Mouse (Mus musculus) stomach, postnatal 0 days (tissue): ENCODE results near the gene Calm5. TPM values are rescaled to one million over a fixed set of nuclear protein-coding genes. Genes with fewer than 3 reads are reported as not detected.

Experiments
- ATAC-seq: fragments of 200-750 bp; cut with Nextera tagmentation; 2 replicates; pipeline ENCODE4 v1.8.0; 2017; ENCODE audit not compliant: low FRiP score, low TSS enrichment
- DNase-seq: peaks from one replicate; pipeline ENCODE4 v3.0.0-alpha.2; 2016; ENCODE audit warnings: low spot score
- H3K27ac ChIP-seq: fragments of 300-500 bp; sonication (generic); replicated peaks from 2 replicates; pipeline ENCODE4 v1.5.1; 2014; ENCODE audit warnings: mild to moderate bottlenecking, control low read depth
- H3K27me3 ChIP-seq: fragments of 300-500 bp; sonication (generic); 2 replicates; pipeline ENCODE4 v1.6.1; 2014; ENCODE audit warnings: low read length; ENCODE audit not compliant: control insufficient read depth, insufficient read depth
- H3K36me3 ChIP-seq: fragments of 300-500 bp; sonication (generic); 2 replicates; pipeline ENCODE4 v1.6.1; 2014; ENCODE audit warnings: low read length, mixed read lengths; ENCODE audit not compliant: control insufficient read depth, insufficient read depth
- H3K4me1 ChIP-seq: fragments of 300-500 bp; sonication (generic); replicated peaks from 2 replicates; pipeline ENCODE4 v1.6.1; 2014; ENCODE audit warnings: antibody characterized with exemption; ENCODE audit not compliant: control insufficient read depth, insufficient read depth
- H3K4me2 ChIP-seq: fragments of 300-500 bp; sonication (generic); replicated peaks from 2 replicates; pipeline ENCODE4 v1.6.1; 2014; ENCODE audit warnings: low read depth, mild to moderate bottlenecking, control low read depth, moderate library complexity
- H3K4me3 ChIP-seq: fragments of 300-500 bp; sonication (generic); 2 replicates; pipeline ENCODE4 v1.5.1; 2014; ENCODE audit warnings: low read depth, low read length, control low read depth
- H3K9ac ChIP-seq: fragments of 300-500 bp; sonication (generic); 2 replicates; pipeline ENCODE4 v1.6.1; 2014; ENCODE audit warnings: mild to moderate bottlenecking, low read length, control low read depth, mixed read lengths
- H3K9me3 ChIP-seq: fragments of 300-500 bp; sonication (generic); 2 replicates; pipeline ENCODE4 v1.6.1; 2016; ENCODE audit warnings: low read length; ENCODE audit not compliant: control insufficient read depth
- CTCF ChIP-seq: IDR thresholded peaks from 2 replicates; pipeline ENCODE4 v1.5.1; 2016; ENCODE audit warnings: antibody characterized with exemption, low read depth, mild to moderate bottlenecking, moderate library complexity
- EP300 ChIP-seq: optimal IDR thresholded peaks from 2 replicates; pipeline ENCODE3; 2016; ENCODE audit warnings: antibody characterized with exemption
- WGBS: fragments of 180-500 bp; shearing (Covaris S2); extraction: QIAGEN DNeasy Blood & Tissue Kit; methylation state at CpG from one replicate; pipeline ENCODE4 v1.1.7; 2014; 5-methylcytosine and 5-hydroxymethylcytosine counted together
- polyA plus RNA-seq: library from polyadenylated mRNA; unstranded; fragments of >200 nt; fragmentation: Nextera tagmentation; extraction: Ambion mirVana; gene quantifications from 2 replicates; pipeline ENCODE4 v1.2.1, GENCODE M21; 2015

Gene Calm5
- polyA plus RNA-seq, 1 experiment from 2014 or later = not detected

GRCm38 (mm10) chr13:3877679-3878220, 23.8 kb downstream of the Calm5 start:
- H3K27ac ChIP-seq = peak overlapping the region; percentile 69
- no peak for TF ChIP-seq CTCF
- TF ChIP-seq EP300 = no peak
- WGBS = 45% methylated on average over 4 of the region's 4 CpGs

GRCm38 (mm10) chr13:3886663-3887062, 32.7 kb downstream of the Calm5 start:
- peaks cover 17% of the 10 kb centered on the region for H3K36me3 ChIP-seq
- 89% methylated on average over 7 of the region's 7 CpGs for WGBS

More at GRCm38 (mm10) chr13:3877679-3878220, 23.8 kb downstream of the Calm5 start:
- Histone ChIP-seq H3K4me3 (no peak overlapping the region), H3K4me1 (0 out of 2 replicates have a peak, but pooled peaks cover 3% of the 10 kb centered on the region), H3K9ac (no peak overlapping the region), H3K27me3 (no peaks in the 10 kb centered on the region), H3K36me3 (peaks cover 5% of the 10 kb centered on the region; the same call in 1 of the 2 replicates), H3K9me3 (no peaks in the 10 kb centered on the region), H3K4me2 (no peak overlapping the region)
- no peak for DNase-seq
- ATAC-seq = peak; percentile 30; the same call in 1 of the 2 replicates

GRCm38 (mm10) chr13:3889111-3889510, 35.1 kb downstream of the Calm5 start:
- TF ChIP-seq EP300 (no peak), CTCF (no peak)
- ATAC-seq (no peak), DNase-seq (no peak)
- Histone ChIP-seq H3K4me3 (no peak overlapping the region), H3K9ac (no peak overlapping the region), H3K27me3 (no peaks in the 10 kb centered on the region), H3K9me3 (no peaks in the 10 kb centered on the region), H3K27ac (no peak overlapping the region), H3K4me1 (no peaks in the 10 kb centered on the region), H3K36me3 (peaks cover 11% of the 10 kb centered on the region), H3K4me2 (peak overlapping the region; percentile 31; the same call in 1 of the 2 replicates)
- WGBS = 90% methylated on average over 3 of the region's 3 CpGs

More at GRCm38 (mm10) chr13:3886663-3887062, 32.7 kb downstream of the Calm5 start:
- Histone ChIP-seq H3K4me2 (no peak overlapping the region), H3K27me3 (no peaks in the 10 kb centered on the region), H3K4me3 (no peak overlapping the region), H3K9me3 (no peaks in the 10 kb centered on the region), H3K4me1 (no peaks in the 10 kb centered on the region), H3K9ac (no peak overlapping the region), H3K27ac (no peak overlapping the region)
- DNase-seq = no peak
- ATAC-seq = no peak
- TF ChIP-seq CTCF = no peak
- TF ChIP-seq EP300 = no peak

GRCm38 (mm10) chr13:3890061-3890460, 36.1 kb downstream of the Calm5 start:
- Histone ChIP-seq H3K27me3 (no peaks in the 10 kb centered on the region), H3K9ac (no peak overlapping the region), H3K36me3 (peaks cover 10% of the 10 kb centered on the region), H3K4me1 (no peaks in the 10 kb centered on the region), H3K4me2 (peak overlapping the region; percentile 62), H3K4me3 (peak overlapping the region; percentile 15; the same call in 1 of the 2 replicates), H3K9me3 (no peaks in the 10 kb centered on the region), H3K27ac (0 out of 2 replicates have a peak overlapping the region, but pooled peaks have one; percentile 53)
- DNase-seq (no peak), ATAC-seq (no peak)
- WGBS = 39% methylated on average over 8 of the region's 8 CpGs
- TF ChIP-seq EP300 (no peak), CTCF (no peak)

- no peak for ATAC-seq
- TF ChIP-seq EP300 = no peak
- no peak for TF ChIP-seq CTCF
- Histone ChIP-seq H3K4me1 (no peaks in the 10 kb centered on the region), H3K36me3 (peaks cover 9% of the 10 kb centered on the region), H3K27me3 (no peaks in the 10 kb centered on the region), H3K9ac (peak overlapping the region; percentile 71), H3K9me3 (no peaks in the 10 kb centered on the region), H3K27ac (peak overlapping the region; percentile 70), H3K4me3 (peak overlapping the region; percentile 61), H3K4me2 (peak overlapping the region; percentile 62)
- peak; percentile 26 for DNase-seq
- 26% methylated on average over 8 of the region's 8 CpGs for WGBS
Observed at GRCm38 (mm10) chr13:3891479-3892087, 37.6 kb downstream of the Calm5 start.

- Histone ChIP-seq H3K4me1 (no peaks in the 10 kb centered on the region), H3K9me3 (no peaks in the 10 kb centered on the region), H3K4me3 (peak overlapping the region; percentile 61), H3K9ac (peak overlapping the region; percentile 71), H3K4me2 (peak overlapping the region; percentile 62), H3K27ac (peak overlapping the region; percentile 81; the same call in 1 of the 2 replicates), H3K27me3 (no peaks in the 10 kb centered on the region), H3K36me3 (peaks cover 5% of the 10 kb centered on the region; the same call in 1 of the 2 replicates)
- ATAC-seq (no peak), DNase-seq (no peak)
- 8% methylated on average over 7 of the region's 7 CpGs for WGBS
- no peak for TF ChIP-seq CTCF
- peak; percentile 31 for TF ChIP-seq EP300
Observed at GRCm38 (mm10) chr13:3892601-3893000, 38.6 kb downstream of the Calm5 start.
